Mouse (Mus musculus) myocyte (in vitro differentiated cells): ENCODE measurements around the gene Hoxb9.

Experiments used
- CEBPB ChIP-seq: IDR thresholded peaks from 2 replicates; pipeline ENCODE4 v1.6.1; 2011; ENCODE audit warnings: mild to moderate bottlenecking, moderate library complexity; ENCODE audit not compliant: poor library complexity, insufficient read depth, severe bottlenecking
- E2F4 ChIP-seq: IDR thresholded peaks from one replicate; pipeline ENCODE4 v1.6.1; 2011; ENCODE audit warnings: mild to moderate bottlenecking, control low read depth, moderate library complexity; ENCODE audit not compliant: insufficient read depth
- MAX ChIP-seq: IDR thresholded peaks from one replicate; pipeline ENCODE4 v1.6.1; 2011; ENCODE audit warnings: low read depth, mild to moderate bottlenecking, control low read depth
- MYOD1 ChIP-seq, 3 experiments: IDR thresholded peaks; one replicate each; pipeline ENCODE4 v1.6.1; 2011; ENCODE audit warnings: control low read depth in 2 of 3, low read depth in 2 of 3, mild to moderate bottlenecking in 2 of 3, moderate library complexity in 1 of 3; ENCODE audit not compliant: insufficient read length in 2 of 3, control insufficient read depth in 1 of 3
- POLR2A ChIP-seq: IDR thresholded peaks from one replicate; pipeline ENCODE4 v1.6.1; 2011; ENCODE audit warnings: low read depth, mild to moderate bottlenecking, control low read depth, moderate library complexity; ENCODE audit not compliant: insufficient read length
- POLR2AphosphoS2 ChIP-seq: IDR thresholded peaks from one replicate; pipeline ENCODE4 v1.6.1; 2011; ENCODE audit warnings: low read depth, control low read depth; ENCODE audit not compliant: insufficient read length
- TCF12 ChIP-seq: IDR thresholded peaks from one replicate; pipeline ENCODE4 v1.6.1; 2011; ENCODE audit warnings: mild to moderate bottlenecking, control low read depth; ENCODE audit not compliant: poor library complexity, insufficient read depth, severe bottlenecking

DNA sequence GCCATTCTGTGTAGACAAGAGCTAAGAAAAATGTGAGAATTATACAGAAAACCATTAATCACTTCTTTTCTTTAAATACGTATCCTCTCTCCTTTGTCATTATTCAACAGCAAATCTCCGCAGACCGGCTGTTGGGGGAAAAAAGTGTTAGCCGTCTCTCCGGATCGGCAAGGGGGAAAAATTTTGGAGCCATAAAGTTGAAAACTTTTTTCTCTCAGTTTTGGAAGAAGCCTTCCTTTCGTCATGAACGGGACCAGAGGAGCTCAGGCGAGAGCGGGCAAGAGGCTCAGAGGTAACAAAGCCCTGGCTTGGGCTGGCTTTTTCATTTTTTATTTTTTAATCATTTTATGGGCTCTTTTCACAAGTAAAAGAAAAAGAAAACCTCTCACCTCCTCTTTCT, 51.9 kb downstream of the Hoxb9 start, which contains the start of gene Hoxb3:
- TF ChIP-seq POLR2A (no peak), CEBPB (no peak), POLR2AphosphoS2 (no peak), E2F4 (no peak), TCF12 (no peak), MAX (no peak), MYOD1 (IDR thresholded peaks at IDR 0.05; ENCODE audit: control insufficient read depth in 1 of 3, insufficient read length in 2 of 3, low read depth in 2 of 3) (no peak)
